Mouse (Mus musculus): Measurements from ENCODE around the gene Lmo4. TPM values are rescaled to one million over a fixed set of nuclear protein-coding genes. Genes with fewer than 3 reads are reported as not detected.

Gene Lmo4
- total RNA-seq, 2 experiments from 2014 or later, result 251 to 313 TPM

DNA sequence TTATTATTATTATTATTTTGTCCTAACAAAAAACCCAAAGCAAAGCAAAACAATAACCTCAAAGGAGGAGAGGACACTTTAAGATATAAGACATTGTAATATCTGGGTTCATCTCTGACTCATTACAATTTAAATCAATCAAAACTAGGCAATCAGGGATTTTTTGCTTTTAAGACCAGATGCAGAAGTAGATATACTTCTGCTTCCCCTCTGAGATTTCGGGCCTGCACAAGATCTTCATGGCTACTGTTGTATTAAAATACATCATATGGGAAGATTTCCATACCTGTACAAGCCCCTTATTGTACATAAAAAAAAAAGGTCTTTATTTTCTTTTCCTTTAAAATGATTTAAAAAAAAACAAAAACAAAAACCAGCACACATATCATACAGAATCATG lies 1.9 kb upstream of the Lmo4 start:
- no peak for DNase-seq (ENCODE audit: extremely low spot score in 1 of 2, low spot score in 2 of 2)
- intact Hi-C loops (cut with DNase I), result loop anchor here (10.0 kb wide), 2 partner anchors 602 to 962 kb away; no protein-coding TSS in a partner anchor

DNA sequence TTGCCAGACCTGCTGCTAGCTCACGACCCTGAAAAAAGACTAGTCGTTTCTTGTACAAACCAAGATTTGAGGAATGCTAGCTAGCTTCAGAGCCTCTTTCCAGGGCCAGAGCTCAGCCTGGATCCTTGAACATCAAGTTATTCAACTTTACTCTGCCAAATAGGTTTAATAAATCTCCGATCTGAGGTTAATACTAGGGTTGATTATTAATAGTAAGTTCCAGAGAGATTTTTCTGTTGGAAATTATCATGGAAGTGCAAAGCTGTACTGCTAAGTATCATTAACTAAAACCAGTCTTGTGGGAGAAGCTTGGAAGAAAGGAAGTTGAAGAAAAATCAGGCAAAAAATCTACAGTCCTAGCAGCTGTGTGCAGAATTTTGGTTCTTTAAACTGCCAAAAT lies 1.2 kb upstream of the Lmo4 start:
- DNase-seq (ENCODE audit: extremely low spot score in 1 of 2, low spot score in 2 of 2), result no peak
- intact Hi-C loops (cut with DNase I), result loop anchor here (10.0 kb wide), 2 partner anchors 601 to 961 kb away; no protein-coding TSS in a partner anchor

DNA sequence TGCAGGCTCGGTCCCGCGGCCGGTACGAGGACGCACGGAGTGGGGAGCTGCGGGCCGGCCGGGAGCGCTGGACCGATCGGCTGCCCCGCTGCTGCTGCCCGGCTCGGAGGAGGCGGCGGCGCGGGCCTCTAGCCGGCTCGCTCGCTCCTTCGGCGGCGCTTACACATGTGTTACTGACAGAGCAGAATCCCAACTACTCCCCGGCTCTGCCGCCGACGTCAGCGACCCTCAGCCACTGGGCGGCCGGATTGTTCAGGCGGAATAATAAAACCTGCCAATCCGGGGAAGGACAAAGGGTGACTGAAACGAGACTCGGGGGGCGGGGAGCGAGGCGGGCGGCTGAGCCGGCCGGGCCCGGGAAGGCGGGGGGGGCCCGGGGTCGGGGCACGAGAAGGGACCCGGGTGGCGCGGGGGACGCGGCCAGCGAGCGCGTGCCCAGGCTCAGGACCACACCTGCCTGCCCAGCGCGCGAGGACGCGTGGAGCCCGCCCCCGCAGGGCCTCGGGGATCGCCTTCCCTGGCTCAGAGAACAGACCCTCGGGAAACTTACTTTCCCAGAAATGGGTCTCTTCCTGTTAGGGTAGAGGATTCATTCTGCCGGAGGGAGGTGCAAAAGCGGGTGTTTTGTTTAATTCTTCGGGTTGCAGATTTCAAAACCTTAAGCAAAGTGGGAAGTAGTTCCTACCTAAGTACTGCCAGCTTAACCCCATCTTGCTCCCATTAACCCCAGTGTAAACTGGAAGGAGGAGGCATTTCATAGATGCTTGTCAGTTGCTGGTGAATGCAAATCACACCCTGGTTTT lies 532 bp upstream of the Lmo4 start:
- DNase-seq (ENCODE audit: extremely low spot score in 1 of 2, low spot score in 2 of 2), result peak; percentile 95 to 96
- intact Hi-C loops (cut with DNase I), result loop anchor here (10.0 kb wide), 2 partner anchors 601 to 961 kb away; no protein-coding TSS in a partner anchor

DNA sequence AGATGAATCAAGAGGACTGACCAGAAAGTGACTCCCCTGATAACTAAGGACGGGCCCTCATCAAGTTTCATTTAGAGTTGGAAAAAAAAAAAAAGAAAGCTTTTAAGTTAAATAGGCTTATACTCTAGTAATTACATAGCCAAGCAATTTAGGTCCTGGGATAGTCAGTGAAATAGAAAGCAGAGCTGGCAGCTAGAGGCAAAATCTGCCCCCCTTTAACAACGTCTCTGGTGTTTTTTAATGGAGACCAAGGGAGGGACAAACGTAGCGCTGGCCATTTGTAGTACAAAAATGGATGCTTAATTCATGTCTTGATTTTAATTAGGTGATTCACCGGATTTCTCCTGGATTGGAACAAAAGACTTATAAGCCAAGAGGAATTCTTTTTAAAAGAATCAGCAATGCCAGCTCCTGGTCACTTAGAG lies 1.0 kb downstream of the Lmo4 start:
- intact Hi-C loops (cut with DNase I), result loop anchor here (10.0 kb wide), 2 partner anchors 599 to 959 kb away; no protein-coding TSS in a partner anchor
- DNase-seq (ENCODE audit: extremely low spot score in 1 of 2, low spot score in 2 of 2), result no peak

GRCm38 (mm10) chr3:144203259-144203987 lies 1.6 kb downstream of the Lmo4 start:
- no peak for DNase-seq (ENCODE audit: extremely low spot score in 1 of 2, low spot score in 2 of 2)
- intact Hi-C loops (cut with DNase I), result loop anchor here (10.0 kb wide), 2 partner anchors 599 to 959 kb away; no protein-coding TSS in a partner anchor

DNA sequence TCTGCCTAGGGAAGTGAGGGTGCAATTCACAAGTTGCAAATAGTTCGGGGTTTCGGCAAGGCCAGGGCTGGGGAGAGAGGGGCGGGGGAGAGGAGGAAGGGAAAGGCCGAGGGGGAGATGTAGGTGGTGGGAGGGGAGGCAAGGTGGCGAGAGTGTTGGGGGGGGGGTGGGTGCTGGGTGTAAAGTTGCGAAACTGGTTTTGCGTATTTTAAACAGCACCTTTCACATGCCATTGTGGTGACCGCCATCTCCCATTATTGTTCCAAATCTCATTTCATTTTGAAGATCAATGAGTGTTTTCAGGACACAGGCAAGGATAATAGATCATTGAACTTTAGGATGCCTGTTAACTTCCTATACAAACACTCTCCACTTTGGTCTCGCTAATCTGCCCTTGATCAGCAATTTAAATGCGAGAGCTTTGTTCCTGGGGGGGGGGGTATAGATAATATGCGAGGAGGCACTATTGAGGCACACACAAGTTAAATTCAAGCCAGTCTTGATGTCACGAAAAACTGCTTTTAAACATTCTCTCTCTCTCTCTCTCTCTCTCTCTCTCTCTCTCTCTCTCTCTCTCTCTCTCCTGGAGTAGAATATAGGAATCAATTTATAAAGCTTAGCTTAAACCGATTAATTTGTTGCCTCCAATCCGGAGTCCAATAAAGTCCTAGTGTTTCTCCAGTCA lies 2.3 kb downstream of the Lmo4 start:
- intact Hi-C loops (cut with DNase I), result loop anchor here (10.0 kb wide), 2 partner anchors 598 to 958 kb away; no protein-coding TSS in a partner anchor
- DNase-seq (ENCODE audit: extremely low spot score in 1 of 2, low spot score in 2 of 2), result no peak

GRCm38 (mm10) chr3:144201794-144202573 lies 3.0 kb downstream of the Lmo4 start:
- intact Hi-C loops (cut with DNase I), result loop anchor here (10.0 kb wide), 2 partner anchors 597 to 957 kb away; no protein-coding TSS in a partner anchor

DNA sequence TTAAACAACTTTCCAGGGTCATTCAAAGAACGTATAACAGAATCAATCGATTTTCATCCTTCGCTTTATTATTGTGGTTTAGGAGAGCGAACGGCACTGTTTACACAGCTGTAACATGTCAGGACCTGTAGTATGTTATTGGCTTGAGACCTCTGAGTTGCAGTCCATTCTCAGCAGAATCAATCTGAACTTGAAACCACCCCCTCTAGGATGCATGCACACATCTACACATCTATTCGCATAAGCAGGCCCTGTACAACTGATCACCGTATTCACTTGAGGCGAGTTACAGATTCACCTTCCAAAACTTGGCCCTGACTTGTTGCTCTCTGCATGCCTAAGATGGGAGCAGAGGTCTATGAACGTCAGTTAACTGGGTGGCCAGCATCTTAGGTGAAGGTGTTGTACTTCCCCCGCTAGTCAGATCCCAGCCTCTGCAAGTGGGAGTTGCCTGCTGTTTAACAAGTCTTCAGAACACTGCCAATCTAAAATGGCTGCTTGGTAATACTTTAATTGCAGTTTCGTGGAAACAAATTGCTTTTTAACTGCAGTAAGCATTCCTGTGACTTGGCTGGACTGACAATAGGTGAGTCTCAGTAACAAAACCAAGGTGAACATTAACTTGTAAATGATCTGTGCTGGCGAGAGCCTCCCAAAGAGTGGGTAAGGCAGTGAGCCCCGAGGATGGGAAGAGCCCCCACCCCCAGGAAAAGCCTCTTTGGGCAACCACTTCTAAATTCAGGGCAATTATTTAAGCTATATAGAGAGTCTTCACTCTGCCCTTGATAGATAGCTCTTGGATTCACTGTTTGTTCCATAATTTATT lies 19.5 kb downstream of the Lmo4 start:
- no peak for DNase-seq (ENCODE audit: extremely low spot score in 1 of 2, low spot score in 2 of 2)
- intact Hi-C loops (cut with DNase I), result no loop called here

More at GRCm38 (mm10) chr3:144201794-144202573, 3.0 kb downstream of the Lmo4 start:
- peak; percentile 72 to 92 for DNase-seq (ENCODE audit: extremely low spot score in 1 of 2, low spot score in 2 of 2)

DNA sequence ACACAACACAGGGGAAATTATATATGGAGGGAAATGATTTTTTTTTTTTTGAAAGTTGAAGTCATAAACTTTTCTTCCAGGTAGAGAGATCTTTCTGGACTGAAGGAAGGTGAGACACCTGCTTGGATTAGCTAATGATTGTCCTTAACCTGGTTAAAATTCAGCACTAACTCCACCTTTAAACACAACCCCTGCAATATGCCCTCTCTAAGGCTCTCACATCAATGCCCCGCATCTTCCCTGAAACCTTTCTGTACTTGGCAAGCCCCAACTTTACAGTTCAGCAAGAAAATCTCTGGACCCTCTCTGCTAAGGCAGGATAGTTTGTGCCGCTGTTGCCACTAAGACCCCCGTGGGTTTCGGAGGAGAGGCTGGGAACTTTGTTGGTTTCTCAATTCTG lies 20.1 kb downstream of the Lmo4 start:
- no peak for DNase-seq (ENCODE audit: extremely low spot score in 1 of 2, low spot score in 2 of 2)
- intact Hi-C loops (cut with DNase I), result no loop called here

- intact Hi-C loops (cut with DNase I), result no loop called here
- no peak for DNase-seq (ENCODE audit: extremely low spot score in 1 of 2, low spot score in 2 of 2)
These were observed 22.8 kb downstream of the Lmo4 start for GRCm38 (mm10) chr3:144182229-144182628.

DNA sequence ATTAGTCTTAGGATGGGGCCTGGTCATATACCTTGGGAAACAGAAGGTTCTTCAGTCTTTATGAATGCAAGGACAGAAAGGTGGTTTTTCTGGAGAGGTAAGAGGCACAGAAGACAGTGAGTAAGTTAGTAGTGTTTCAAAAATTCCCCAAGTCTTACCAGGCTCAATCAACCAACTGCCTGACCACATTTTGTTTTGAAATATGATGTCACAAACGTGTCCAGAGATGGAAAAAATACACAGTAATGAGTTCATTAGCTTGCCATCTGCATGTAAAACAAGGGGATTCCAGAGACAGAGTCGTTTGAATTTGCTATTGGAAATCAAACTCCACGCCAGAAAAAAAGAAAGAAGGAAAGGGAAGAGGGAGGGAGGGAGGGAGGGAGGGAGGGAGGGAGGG lies 26.1 kb downstream of the Lmo4 start:
- DNase-seq (ENCODE audit: extremely low spot score in 1 of 2, low spot score in 2 of 2), result no peak
- intact Hi-C loops (cut with DNase I), result no loop called here

GRCm38 (mm10) chr3:144173866-144174588 lies 31.0 kb downstream of the Lmo4 start:
- DNase-seq (ENCODE audit: extremely low spot score in 1 of 2, low spot score in 2 of 2), result no peak
- intact Hi-C loops (cut with DNase I), result no loop called here

GRCm38 (mm10) chr3:144173138-144173537 lies 31.9 kb downstream of the Lmo4 start:
- no peak for DNase-seq (ENCODE audit: extremely low spot score in 1 of 2, low spot score in 2 of 2)
- intact Hi-C loops (cut with DNase I), result no loop called here

DNA sequence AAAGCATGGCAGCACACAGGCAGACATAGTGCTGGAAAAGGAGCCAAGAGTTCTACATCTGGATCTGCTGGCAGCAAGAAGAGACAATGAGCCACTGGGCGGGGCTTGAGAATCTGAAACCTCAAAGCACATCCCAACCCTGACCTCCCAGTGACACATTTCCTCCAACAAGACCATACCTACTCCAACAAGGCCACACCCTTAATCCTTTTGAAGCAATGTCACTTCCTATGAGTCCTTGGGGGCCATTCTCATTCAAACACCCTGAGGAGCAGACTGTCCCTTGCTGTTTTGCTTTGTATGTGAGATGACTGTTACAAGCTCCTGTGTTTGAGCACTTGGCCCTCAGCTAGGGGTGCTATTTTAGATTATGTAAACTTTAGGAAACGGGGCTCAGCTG lies 33.3 kb downstream of the Lmo4 start:
- intact Hi-C loops (cut with DNase I), result no loop called here
- DNase-seq (ENCODE audit: extremely low spot score in 1 of 2, low spot score in 2 of 2), result no peak

DNA sequence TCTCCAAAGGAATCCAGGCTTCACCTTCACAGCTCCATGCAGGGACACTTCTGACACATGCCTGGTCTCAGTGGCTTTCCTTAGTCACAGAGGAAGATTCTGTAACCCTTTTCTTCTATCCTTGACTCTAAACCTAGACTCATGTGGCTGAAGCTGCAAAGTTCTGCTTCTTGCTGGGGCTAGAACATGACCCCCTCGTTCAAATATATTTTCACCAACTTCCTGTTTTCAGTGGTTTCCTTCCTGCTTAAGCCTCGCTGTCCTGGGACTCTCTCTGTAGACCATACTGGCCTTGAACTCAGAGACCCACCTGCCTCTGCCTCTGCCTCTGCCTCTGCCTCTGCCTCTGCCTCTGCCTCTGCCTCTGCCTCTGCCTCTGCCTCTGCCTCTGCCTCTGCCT lies 34.5 kb downstream of the Lmo4 start:
- no peak for DNase-seq (ENCODE audit: extremely low spot score in 1 of 2, low spot score in 2 of 2)
- intact Hi-C loops (cut with DNase I), result no loop called here

DNA sequence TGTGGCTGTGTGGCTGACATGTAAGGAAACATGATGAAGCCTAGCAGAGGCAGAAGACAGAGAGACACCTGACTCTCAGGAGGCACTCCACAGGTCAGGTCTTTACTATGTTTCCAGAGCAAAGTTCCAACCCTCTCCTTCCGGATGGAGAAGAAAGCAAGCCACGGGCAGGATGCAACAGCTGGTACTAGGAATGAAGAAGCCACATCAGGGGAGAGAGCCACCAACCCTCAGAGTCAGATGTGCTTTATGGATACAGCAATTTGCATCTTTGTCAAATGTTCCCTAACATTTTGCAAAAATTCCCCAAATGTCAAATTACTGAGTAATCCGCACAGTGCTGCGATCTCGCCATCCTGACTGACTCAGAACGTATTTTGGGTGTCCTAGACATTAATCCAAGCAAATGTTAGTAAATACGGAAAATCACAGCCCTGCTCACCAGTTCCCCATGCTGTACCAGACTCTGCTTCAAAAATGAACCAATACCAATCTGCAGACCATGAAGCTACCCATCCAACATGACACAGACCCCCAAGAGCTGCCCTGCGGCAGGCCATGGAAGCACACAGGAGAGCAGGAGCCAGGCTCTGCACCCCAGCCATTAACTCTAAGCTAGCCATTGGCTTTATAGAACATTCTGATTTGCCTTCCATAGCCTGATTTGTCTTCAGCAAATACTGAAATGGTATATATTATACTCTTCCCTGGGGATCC lies 38.4 kb downstream of the Lmo4 start:
- no peak for DNase-seq (ENCODE audit: extremely low spot score in 1 of 2, low spot score in 2 of 2)

More for the DNA sequence above, 38.4 kb downstream of the Lmo4 start:
- intact Hi-C loops (cut with DNase I), result no loop called here
